Mouse (Mus musculus): ENCODE results near the gene Nabp2.

Gene Nabp2

DNA sequence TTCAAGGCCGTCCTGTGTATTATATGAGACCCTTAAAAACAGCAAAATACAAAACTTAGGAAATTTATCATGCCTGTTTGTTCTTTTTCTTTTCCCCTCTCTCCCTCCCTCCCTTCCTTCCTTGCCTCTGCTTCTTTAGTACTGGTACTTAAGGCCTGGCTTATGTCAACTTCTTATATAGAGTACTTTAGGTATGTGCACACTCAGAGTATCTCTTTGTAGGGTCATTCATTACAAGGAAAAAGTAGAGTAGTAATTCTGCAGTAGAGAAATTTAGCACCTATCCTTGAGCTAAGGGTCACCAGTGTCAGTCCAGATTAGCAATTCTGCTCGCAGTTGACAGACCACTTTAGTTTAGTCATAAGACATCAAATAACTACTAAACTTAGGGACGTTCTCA, 14.0 kb upstream of the Nabp2 start:
- DNase-seq = no peak

DNA sequence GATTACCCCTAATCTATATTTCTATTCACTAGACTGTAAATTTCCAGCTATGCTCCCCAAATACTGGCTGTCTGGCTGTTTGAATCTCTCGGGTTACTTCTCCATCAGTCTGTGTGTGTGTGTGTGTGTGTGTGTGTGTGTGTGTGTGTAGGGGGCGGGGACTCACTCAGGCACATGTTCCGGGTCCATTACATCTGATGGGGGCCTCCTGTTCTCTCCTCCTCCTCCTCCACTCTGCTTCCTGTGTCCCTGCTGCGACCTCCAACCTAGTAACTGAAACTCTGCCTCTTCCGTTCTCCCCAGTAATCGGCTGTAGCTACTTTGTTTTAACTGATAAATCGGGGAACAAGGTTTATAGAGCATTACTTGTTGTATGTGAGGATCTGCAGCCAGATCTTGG, 13.3 kb upstream of the Nabp2 start:
- DNase-seq = peak in 1 of 2 experiments; percentile 21

GRCm38 (mm10) chr10:128422426-128422825, 11.1 kb upstream of the Nabp2 start:
- DNase-seq = no peak

DNA sequence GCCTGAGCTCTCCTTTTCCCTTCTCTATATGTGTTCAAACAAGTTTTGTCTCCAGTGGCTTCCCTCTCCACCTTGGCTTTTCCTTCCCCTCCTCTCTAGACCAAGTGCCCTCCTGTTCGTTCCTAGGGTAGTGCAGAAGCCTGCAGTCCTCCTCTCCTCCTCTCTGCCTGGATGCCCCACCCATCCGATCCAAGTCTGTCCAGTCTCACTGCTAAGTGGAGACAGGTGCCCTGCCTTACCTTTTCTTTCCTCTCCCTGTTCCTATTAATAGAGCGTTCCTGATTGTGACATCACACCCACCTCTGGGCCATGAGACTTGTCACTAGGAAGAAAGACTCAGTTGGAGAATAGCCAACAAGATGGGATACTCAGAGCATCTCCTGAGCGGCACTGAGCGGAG, 3.6 kb upstream of the Nabp2 start:
- no peak for DNase-seq

DNA sequence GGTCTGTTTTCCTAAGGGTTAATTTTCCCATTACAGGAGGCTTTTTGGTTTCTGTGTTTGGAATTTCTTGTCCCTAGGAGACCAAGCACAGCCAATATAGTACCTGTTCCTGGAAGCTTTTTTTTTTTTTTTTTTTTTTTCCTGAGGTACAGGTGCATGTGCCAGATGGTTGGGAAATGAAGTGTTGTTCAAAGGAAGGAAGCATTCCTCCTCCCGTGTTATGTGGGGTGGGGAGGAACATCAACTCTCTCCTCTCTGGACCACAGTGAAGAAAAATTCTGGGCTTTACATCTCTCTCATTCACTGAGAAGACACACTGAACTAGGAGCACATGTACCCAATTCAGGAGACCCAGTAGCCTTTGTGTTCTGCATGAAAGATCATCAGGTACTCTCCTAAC, 1.8 kb upstream of the Nabp2 start:
- no peak for DNase-seq

DNA sequence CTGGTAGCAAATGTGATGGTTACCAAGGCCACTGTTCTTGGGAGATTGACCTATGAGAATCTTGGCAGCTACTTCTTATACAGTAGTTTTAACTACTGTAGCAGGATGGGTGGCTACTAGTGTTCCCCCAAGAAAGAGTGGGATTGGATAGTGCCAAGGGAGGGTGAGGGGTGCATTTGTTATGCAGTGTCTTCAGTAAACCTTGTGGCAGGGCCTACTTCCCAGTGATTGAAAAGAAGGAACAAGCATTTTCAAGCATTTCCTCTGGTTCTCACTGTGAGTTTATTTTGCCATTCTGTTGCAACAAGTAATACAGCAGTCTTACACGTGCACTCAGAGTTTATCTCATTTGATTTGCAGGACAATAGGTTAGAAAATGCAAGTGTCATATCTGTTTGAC, 1.3 kb upstream of the Nabp2 start:
- DNase-seq = no peak

- peak; percentile 40 to 52 for DNase-seq
Observed at GRCm38 (mm10) chr10:128412055-128412381, 726 bp upstream of the Nabp2 start.

DNA sequence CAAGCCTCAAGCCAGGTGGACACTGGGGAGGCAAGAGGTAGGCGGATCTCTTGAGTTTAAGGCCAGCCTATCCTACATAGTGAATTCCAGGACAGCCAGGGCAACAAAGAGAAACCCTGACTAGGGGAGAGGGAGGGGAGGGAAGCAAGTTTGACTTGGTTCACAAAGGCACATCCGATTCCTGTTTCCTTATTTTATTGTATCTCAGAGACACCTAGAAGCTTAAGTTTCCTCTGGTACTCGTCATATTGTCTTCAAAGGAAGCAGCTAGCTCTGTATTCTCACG, 789 bp downstream of the Nabp2 start:
- peak; percentile 19 to 20 for DNase-seq

GRCm38 (mm10) chr10:128409692-128410559, 1.4 kb downstream of the Nabp2 start:
- peak; percentile 99 for DNase-seq

GRCm38 (mm10) chr10:128408591-128409535, 2.4 kb downstream of the Nabp2 start:
- peak; percentile 12 to 49 for DNase-seq

DNA sequence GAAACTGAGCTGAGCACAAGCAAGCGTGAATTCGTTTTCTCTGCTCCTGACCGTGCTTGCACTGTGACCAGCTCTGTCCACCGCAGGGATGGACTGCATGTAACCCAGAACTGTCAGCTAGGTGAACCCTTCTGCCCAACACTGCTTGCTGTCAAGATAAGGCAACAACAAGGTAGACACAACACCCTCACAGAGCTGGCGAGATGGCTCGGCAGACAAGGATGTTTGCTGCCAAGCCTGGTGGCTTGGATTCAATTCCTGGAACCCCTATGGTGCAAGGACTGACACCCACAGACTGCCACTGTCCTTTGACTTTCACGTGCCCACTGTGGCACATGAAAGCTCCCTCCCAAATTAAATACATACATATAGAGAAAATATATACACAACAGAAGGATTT, 7.4 kb downstream of the Nabp2 start:
- no peak for DNase-seq

DNA sequence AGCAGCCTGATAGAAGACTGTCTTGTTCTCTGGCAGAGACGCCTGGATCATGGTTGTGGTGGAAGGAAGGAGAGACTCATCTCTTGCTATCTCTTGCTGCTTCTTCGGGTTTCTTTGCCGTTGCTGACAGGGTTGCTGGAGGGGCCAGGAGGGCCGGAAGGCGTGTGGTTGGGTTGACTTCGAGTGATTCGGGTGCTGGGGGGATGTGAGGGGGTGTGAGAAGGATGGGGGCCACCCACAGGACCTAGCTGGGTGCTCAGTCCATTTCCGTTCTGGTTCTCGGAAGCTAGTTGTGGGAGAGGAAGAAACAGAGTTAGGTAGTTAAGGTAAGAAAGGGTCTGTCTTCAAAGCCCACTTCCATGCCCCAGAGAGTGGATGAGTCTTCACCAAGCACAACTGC, 9.7 kb downstream of the Nabp2 start:
- no peak for DNase-seq

DNA sequence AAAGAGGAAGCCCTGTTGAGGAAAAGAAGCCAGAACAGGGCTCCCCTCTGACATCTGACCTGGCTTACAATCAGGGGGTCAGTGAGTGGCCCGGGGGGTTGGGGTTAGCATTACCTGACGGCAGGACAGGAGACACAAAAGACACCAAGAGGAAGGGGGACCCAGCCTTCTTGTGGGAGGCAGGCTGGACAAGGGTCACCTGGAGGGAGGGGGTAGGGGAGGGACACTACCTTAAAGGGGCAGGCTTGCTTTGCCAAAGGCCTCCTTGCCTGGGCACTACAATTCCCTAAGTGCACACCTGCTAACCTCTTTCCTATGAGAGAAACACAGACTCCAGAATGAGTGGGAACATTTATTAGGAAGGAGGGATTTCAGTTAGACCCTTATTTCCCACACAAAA, 10.2 kb downstream of the Nabp2 start, which contains the start of gene Slc39a5:
Gene Slc39a5, minus strand, starts transcription at position 174 of the 400 bp plus-strand sequence.
- peak; percentile 64 to 75 for DNase-seq

GRCm38 (mm10) chr10:128400338-128400737, 11.0 kb downstream of the Nabp2 start:
- peak; percentile 69 to 88 for DNase-seq

- DNase-seq = peak; percentile 34 to 41
Observed at GRCm38 (mm10) chr10:128397466-128397865, 13.8 kb downstream of the Nabp2 start.

DNA sequence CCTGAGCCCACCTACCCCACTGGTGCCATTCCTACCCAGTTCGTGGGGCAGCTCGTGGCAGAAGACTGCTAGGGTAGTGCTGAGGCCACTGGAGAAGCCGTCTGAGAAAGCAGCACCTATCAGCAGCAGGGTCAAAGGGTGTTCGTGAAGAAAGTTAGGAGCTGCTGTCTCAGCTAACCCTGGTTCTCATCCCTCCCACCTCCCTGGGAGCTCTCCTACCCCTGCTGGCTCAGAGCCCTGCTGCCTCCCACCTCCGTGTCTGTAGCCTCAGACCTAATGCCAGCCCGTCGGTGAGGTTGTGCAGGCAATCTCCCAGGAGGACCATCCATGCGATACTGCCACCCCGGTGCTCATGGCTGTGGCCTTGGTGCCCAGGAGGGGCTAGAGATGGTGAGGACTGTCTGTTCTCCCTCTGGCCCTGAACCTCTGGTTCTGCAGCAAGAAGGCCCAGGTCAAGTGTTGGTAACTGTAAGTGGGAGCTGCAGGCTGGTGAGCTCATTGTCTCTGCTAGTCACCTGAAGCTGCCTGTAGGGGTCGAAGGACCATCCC, 14.5 kb downstream of the Nabp2 start:
- peak; percentile 45 to 66 for DNase-seq

- no peak for DNase-seq
Observed at GRCm38 (mm10) chr10:128396017-128396673, 15.1 kb downstream of the Nabp2 start.

GRCm38 (mm10) chr10:128391850-128392249, 19.4 kb downstream of the Nabp2 start:
- DNase-seq = no peak

DNA sequence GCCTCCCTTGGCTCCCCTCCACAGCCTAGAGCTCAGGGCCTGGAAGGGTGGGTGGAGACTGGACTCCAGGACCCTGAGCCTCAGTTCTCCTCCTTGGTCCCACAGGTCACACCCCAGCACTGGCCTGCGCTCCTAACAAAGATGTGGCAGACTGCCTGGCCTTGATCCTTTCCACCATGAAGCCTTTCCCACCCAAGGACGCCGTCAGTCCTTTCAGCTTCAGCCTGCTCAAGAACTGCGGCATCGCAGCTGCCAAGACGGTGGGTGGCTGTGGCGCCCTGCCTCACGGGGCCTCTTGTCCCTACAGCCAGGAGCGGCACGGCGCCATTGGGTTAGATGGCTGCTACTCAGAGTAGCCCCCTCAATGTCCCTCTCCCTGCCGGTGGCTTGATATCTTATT, 20.9 kb downstream of the Nabp2 start:
- no peak for DNase-seq

DNA sequence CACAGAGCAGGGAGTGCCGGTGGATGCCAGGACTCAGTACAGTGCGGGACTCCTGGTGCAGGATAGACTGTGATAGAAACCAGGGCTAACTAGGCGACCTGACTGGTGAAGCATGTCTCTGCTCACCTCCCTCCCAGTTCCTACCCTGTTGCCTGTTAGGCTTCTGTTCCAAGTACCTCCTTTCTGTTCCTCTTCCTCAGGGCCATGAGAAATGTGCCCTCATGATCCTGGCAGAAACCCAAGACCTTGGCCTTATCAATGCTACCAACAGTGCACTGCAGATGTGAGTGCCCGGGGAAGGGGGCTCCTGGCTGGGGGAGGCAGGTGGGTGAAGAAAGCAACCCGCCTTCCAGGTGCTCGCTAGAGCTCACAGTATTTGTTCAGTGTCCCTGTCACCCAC, 21.7 kb downstream of the Nabp2 start:
- no peak for DNase-seq

DNA sequence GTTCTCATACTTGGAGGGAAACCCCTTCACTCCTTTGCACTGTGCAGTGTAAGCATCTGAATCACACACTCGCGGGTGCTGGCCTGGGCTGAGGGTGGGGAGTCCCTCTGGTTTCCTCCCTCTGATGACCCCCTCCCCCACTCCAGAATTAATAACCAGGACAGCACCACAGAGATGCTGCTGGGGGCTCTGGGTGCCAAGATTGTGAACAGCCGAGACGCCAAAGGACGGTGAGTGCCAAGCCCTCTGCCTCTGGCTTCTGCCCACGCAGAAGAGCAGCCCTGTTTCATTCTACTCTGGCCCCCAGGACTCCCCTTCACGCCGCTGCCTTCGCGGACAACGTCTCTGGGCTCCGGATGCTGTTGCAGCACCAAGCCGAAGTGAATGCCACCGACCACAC, 22.4 kb downstream of the Nabp2 start:
- DNase-seq = no peak

DNA sequence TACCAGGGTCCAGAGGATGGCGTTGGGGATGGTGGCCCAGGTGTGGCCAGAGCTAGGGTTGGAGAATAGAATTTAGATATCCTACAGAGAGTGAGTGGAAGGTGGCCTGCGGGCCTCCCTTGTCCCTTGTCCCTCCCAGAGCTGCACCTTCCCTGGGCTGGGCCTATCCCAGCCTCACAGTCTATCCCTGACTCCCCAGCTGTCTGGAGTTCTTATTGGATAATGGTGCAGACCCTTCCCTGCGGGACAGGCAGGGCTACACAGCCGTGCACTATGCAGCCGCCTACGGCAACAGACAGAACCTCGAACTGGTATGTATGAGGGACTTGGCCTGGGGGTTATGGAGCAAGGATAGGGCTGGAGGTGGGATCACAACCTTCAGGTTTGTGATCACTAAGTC, 25.4 kb downstream of the Nabp2 start:
- no peak for DNase-seq

DNA sequence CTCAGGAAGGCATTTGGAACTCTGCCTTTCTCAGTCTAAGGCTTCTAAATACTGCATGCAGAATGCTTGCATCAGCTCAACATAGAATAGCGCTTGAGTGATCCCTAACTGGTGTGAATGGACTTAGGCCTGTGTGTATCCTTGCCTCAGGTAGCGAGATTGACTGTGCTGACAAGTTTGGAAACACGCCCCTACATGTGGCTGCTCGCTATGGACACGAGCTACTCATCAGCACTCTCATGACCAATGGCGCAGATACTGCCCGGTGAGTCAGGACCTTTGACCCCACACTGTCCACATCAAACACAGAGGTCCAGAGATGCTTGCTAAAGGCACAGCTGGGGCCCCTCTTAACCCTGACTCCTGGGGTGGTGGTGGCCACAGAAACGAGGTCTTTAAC, 28.8 kb downstream of the Nabp2 start:
- DNase-seq = no peak

Data from kidney, postnatal 36 days (tissue).